Mouse (Mus musculus) C2C12 (cell line): Measurements from ENCODE around the gene Zfp595. TPM values are rescaled to one million over a fixed set of nuclear protein-coding genes. Genes with fewer than 3 reads are reported as not detected.
"Not testable (repeated sequence)": the region's sequence is repeated elsewhere in the genome, so short reads cannot be mapped to it uniquely, and the experiment has no call there.

Experiments
- H3K27me3 ChIP-seq: one replicate; pipeline ENCODE4 v1.6.1; 2011; ENCODE audit not compliant: control insufficient read depth, insufficient read depth, insufficient read length
- H3K36me3 ChIP-seq: one replicate; pipeline ENCODE4 v1.6.1; 2011; ENCODE audit not compliant: control insufficient read depth, insufficient read depth
- H3K4me3 ChIP-seq: one replicate; pipeline ENCODE4 v1.5.1; 2011; ENCODE audit warnings: mild to moderate bottlenecking, control low read depth; ENCODE audit not compliant: poor library complexity, insufficient read depth, severe bottlenecking
- H3K79me2 ChIP-seq: one replicate; pipeline ENCODE4 v1.6.1; 2011; ENCODE audit not compliant: control insufficient read depth, insufficient read depth
- H3K79me3 ChIP-seq: one replicate; pipeline ENCODE4 v1.6.1; 2011; ENCODE audit warnings: low read depth, control low read depth
- H3ac ChIP-seq: one replicate; pipeline ENCODE3; 2011; ENCODE audit warnings: low read depth; ENCODE audit not compliant: control insufficient read depth, insufficient read length
- CEBPB ChIP-seq: IDR thresholded peaks from one replicate; pipeline ENCODE4 v1.6.1; 2011; ENCODE audit warnings: low read depth, mild to moderate bottlenecking, control low read depth, moderate library complexity
- CTCF ChIP-seq: IDR thresholded peaks from one replicate; pipeline ENCODE4 v1.5.1; 2011; ENCODE audit not compliant: control insufficient read depth, insufficient read depth, insufficient read length
- FOSL1 ChIP-seq: IDR thresholded peaks from one replicate; pipeline ENCODE4 v1.8.0; 2011; ENCODE audit warnings: mild to moderate bottlenecking, low read length; ENCODE audit not compliant: poor library complexity, insufficient read depth, severe bottlenecking
- MAX ChIP-seq: IDR thresholded peaks from one replicate; pipeline ENCODE4 v1.6.1; 2011; ENCODE audit warnings: mild to moderate bottlenecking, control low read depth
- MYOD1 ChIP-seq: IDR thresholded peaks from one replicate; pipeline ENCODE4 v1.6.1; 2011; ENCODE audit warnings: low read depth; ENCODE audit not compliant: control insufficient read depth, insufficient read length
- MYOG ChIP-seq: IDR thresholded peaks from one replicate; pipeline ENCODE4 v1.6.1; 2011; ENCODE audit not compliant: control insufficient read depth, insufficient read length; ENCODE audit errors: extremely low read depth
- USF1 ChIP-seq: IDR thresholded peaks from one replicate; pipeline ENCODE4 v1.6.1; 2011; ENCODE audit warnings: low read depth, mild to moderate bottlenecking, control low read depth, moderate library complexity
- polyA plus RNA-seq: library from polyadenylated mRNA; unstranded; fragments of >200 nt; fragmentation: generic; extraction: Trizol; gene quantifications from one replicate; pipeline ENCODE4 v1.2.1, GENCODE M21; 2012; ENCODE audit warnings: missing spikeins

The Zfp595 gene
- polyA plus RNA-seq, 1 experiment: 0.54 TPM

GRCm38 (mm10) chr13:67332877-67333276 lies 507 bp upstream of the Zfp595 start:
- no peaks in the 10 kb centered on the region for H3K79me2 ChIP-seq
- H3K27me3 ChIP-seq: no peaks in the 10 kb centered on the region
- H3K4me3 ChIP-seq: peak overlapping the region; percentile 37
- H3K79me3 ChIP-seq: no peaks in the 10 kb centered on the region
- no peak for TF ChIP-seq MAX
- TF ChIP-seq MYOD1: no peak
- no peak for TF ChIP-seq USF1
- no peak for TF ChIP-seq FOSL1
- TF ChIP-seq MYOG: no peak
- no peak for TF ChIP-seq CTCF
- no peak overlapping the region for H3ac ChIP-seq
- H3K36me3 ChIP-seq: no peaks in the 10 kb centered on the region

GRCm38 (mm10) chr13:67306718-67307117 lies 25.7 kb downstream of the Zfp595 start:
- H3ac ChIP-seq: no peak overlapping the region
- H3K4me3 ChIP-seq: no peak overlapping the region
- no peaks in the 10 kb centered on the region for H3K36me3 ChIP-seq
- no peaks in the 10 kb centered on the region for H3K79me2 ChIP-seq
- no peaks in the 10 kb centered on the region for H3K27me3 ChIP-seq
- TF ChIP-seq MAX (no peak), CTCF (no peak), USF1 (no peak), MYOD1 (no peak), MYOG (no peak), FOSL1 (no peak), CEBPB (no peak)
- no peaks in the 10 kb centered on the region for H3K79me3 ChIP-seq

- Histone ChIP-seq H3K27me3 (no peaks in the 10 kb centered on the region), H3K36me3 (no peaks in the 10 kb centered on the region), H3K4me3 (peak within 1 kb of the TSS; percentile 42), H3K79me2 (no peaks in the 10 kb centered on the region), H3ac (peak within 1 kb of the TSS; percentile 86), H3K79me3 (no peaks in the 10 kb centered on the region)
- TF ChIP-seq MAX (peak; percentile 39), CTCF (no peak), CEBPB (no peak)
Observed at GRCm38 (mm10) chr13:67305822-67306672, 26.3 kb downstream of the Zfp595 start, which contains the start of gene Zfp457. Zfp457 (minus strand) TSS chr13:67306485.

GRCm38 (mm10) chr13:67278314-67278713 lies 54.1 kb downstream of the Zfp595 start, which contains the start of gene Zfp458:
Zfp458 (minus strand) TSS chr13:67278466.
- Histone ChIP-seq H3K27me3 (no peaks in the 10 kb centered on the region), H3K79me2 (no peaks in the 10 kb centered on the region), H3K36me3 (no peaks in the 10 kb centered on the region), H3K4me3 (no peak within 1 kb of the TSS), H3ac (no peak within 1 kb of the TSS), H3K79me3 (no peaks in the 10 kb centered on the region)
- no peak for TF ChIP-seq USF1

- not testable (repeated sequence) for H3K79me3 ChIP-seq, H3K79me2 ChIP-seq, H3K27me3 ChIP-seq, H3K36me3 ChIP-seq, H3ac ChIP-seq
- peak overlapping the region; percentile 41 for H3K4me3 ChIP-seq
Observed at GRCm38 (mm10) chr13:67269383-67270065, 62.8 kb downstream of the Zfp595 start.

GRCm38 (mm10) chr13:67268568-67269369 lies 63.6 kb downstream of the Zfp595 start:
- no peak for TF ChIP-seq MAX
- TF ChIP-seq CEBPB: no peak
- TF ChIP-seq FOSL1: no peak
- TF ChIP-seq USF1: no peak
- no peak for TF ChIP-seq MYOD1
- no peak for TF ChIP-seq MYOG
- TF ChIP-seq CTCF: no peak
- Histone ChIP-seq H3K79me2 (no peaks in the 10 kb centered on the region), H3K79me3 (no peaks in the 10 kb centered on the region), H3K27me3 (no peaks in the 10 kb centered on the region), H3K36me3 (no peaks in the 10 kb centered on the region), H3K4me3 (peak overlapping the region; percentile 41), H3ac (peak overlapping the region; percentile 76)

Other genes starting within 250 kb of the Zfp595 start
- gene Zfp708, start 234.6 kb downstream of the Zfp595 start, polyA plus RNA-seq: 0.23 TPM
- gene Gm28557, start 224.0 kb downstream of the Zfp595 start, polyA plus RNA-seq: 0.91 TPM
- 0.08 TPM for gene Rslcan18, start 216.3 kb downstream of the Zfp595 start, polyA plus RNA-seq
- 0.40 TPM for gene Zfp759, start 210.9 kb downstream of the Zfp595 start, polyA plus RNA-seq
- gene Rsl1, start 159.4 kb downstream of the Zfp595 start, polyA plus RNA-seq: 0.66 TPM
- 0.08 TPM for gene Zfp455, start 138.1 kb downstream of the Zfp595 start, polyA plus RNA-seq
- 0.32 TPM for gene Zfp458, start 54.1 kb downstream of the Zfp595 start, polyA plus RNA-seq
- gene Zfp457, start 26.1 kb downstream of the Zfp595 start, polyA plus RNA-seq: 0.12 TPM
- 0.90 TPM for gene Gm28044, start 28.0 kb upstream of the Zfp595 start, polyA plus RNA-seq
- 0.16 TPM for gene Zfp953, start 28.0 kb upstream of the Zfp595 start, polyA plus RNA-seq
- gene Gm28041, start 43.2 kb upstream of the Zfp595 start, polyA plus RNA-seq: 0.88 TPM
- 0.06 TPM for gene Zfp456, start 43.2 kb upstream of the Zfp595 start, polyA plus RNA-seq
- gene Zfp429, start 67.2 kb upstream of the Zfp595 start, polyA plus RNA-seq: 1.4 TPM
- not detected for gene Zfp459, start 88.8 kb upstream of the Zfp595 start, polyA plus RNA-seq
- gene Zfp874a, start 119.1 kb upstream of the Zfp595 start, polyA plus RNA-seq: 0.75 TPM
- gene Zfp874b, start 151.7 kb upstream of the Zfp595 start, polyA plus RNA-seq: 1.4 TPM
- gene Zfp58, start 168.0 kb upstream of the Zfp595 start, polyA plus RNA-seq: 1.3 TPM
- gene Gm26965, start 193.6 kb upstream of the Zfp595 start, polyA plus RNA-seq: not detected
- gene Zfp87, start 193.6 kb upstream of the Zfp595 start, polyA plus RNA-seq: 13.1 TPM
- 1.1 TPM for gene Zfp748, start 221.3 kb upstream of the Zfp595 start, polyA plus RNA-seq